Mouse (Mus musculus): Measurements from ENCODE around the gene Grid1. TPM values are rescaled to one million over a fixed set of nuclear protein-coding genes. Genes with fewer than 3 reads are reported as not detected.

The Grid1 gene
- polyA plus RNA-seq, 1 experiment from 2014 or later = 6.2 TPM

- WGBS = 62% methylated on average over 2 of the region's 2 CpGs
- no peak overlapping the region for H3K4me3 ChIP-seq (ENCODE audit: low read depth, low read length)
- ATAC-seq = no peak; the same call in 1 of the 2 replicates
Measured at GRCm38 (mm10) chr14:34946314-34946583, 126.3 kb downstream of the Grid1 start.

GRCm38 (mm10) chr14:34948249-34948648 lies 128.3 kb downstream of the Grid1 start:
- ATAC-seq = no peak
- Histone ChIP-seq H3K27me3 (ENCODE audit: control insufficient read depth, insufficient read depth, low read depth, low read length) (no peaks in the 10 kb centered on the region), H3K27ac (ENCODE audit: low read length) (no peak overlapping the region), H3K4me2 (ENCODE audit: low read length) (no peak overlapping the region), H3K36me3 (ENCODE audit: control insufficient read depth, insufficient read depth, low read length) (no peaks in the 10 kb centered on the region), H3K9ac (ENCODE audit: low read depth, low read length) (no peak overlapping the region), H3K4me3 (ENCODE audit: low read depth, low read length) (no peak overlapping the region), H3K9me3 (replicated peaks; ENCODE audit: control insufficient read depth, low read length, poor library complexity, severe bottlenecking) (no peaks in the 10 kb centered on the region), H3K4me1 (ENCODE audit: control insufficient read depth, insufficient read depth, low read length) (peaks cover 14% of the 10 kb centered on the region)
- 87% methylated on average over 6 of the region's 6 CpGs for WGBS

More at GRCm38 (mm10) chr14:34946314-34946583, 126.3 kb downstream of the Grid1 start:
- Histone ChIP-seq H3K4me2 (ENCODE audit: low read length) (no peak overlapping the region), H3K9me3 (replicated peaks; ENCODE audit: control insufficient read depth, low read length, poor library complexity, severe bottlenecking) (no peaks in the 10 kb centered on the region), H3K9ac (ENCODE audit: low read depth, low read length) (no peak overlapping the region), H3K27ac (ENCODE audit: low read length) (peak overlapping the region; percentile 23; the same call in 1 of the 2 replicates), H3K4me1 (ENCODE audit: control insufficient read depth, insufficient read depth, low read length) (peaks cover 14% of the 10 kb centered on the region), H3K36me3 (ENCODE audit: control insufficient read depth, insufficient read depth, low read length) (no peaks in the 10 kb centered on the region), H3K27me3 (ENCODE audit: control insufficient read depth, insufficient read depth, low read depth, low read length) (no peaks in the 10 kb centered on the region)

- Histone ChIP-seq H3K4me3 (ENCODE audit: low read depth, low read length) (no peak overlapping the region), H3K36me3 (ENCODE audit: control insufficient read depth, insufficient read depth, low read length) (no peaks in the 10 kb centered on the region), H3K27ac (ENCODE audit: low read length) (no peak overlapping the region), H3K4me2 (ENCODE audit: low read length) (no peak overlapping the region), H3K9ac (ENCODE audit: low read depth, low read length) (no peak overlapping the region), H3K27me3 (ENCODE audit: control insufficient read depth, insufficient read depth, low read depth, low read length) (no peaks in the 10 kb centered on the region), H3K9me3 (replicated peaks; ENCODE audit: control insufficient read depth, low read length, poor library complexity, severe bottlenecking) (no peaks in the 10 kb centered on the region), H3K4me1 (ENCODE audit: control insufficient read depth, insufficient read depth, low read length) (peaks cover 2% of the 10 kb centered on the region; the same call in 1 of the 2 replicates)
- no peak for ATAC-seq
- 64% methylated on average over 3 of the region's 3 CpGs for WGBS
Measured at GRCm38 (mm10) chr14:34952311-34952710, 132.4 kb downstream of the Grid1 start.

GRCm38 (mm10) chr14:34953566-34953965 lies 133.7 kb downstream of the Grid1 start:
- H3K4me3 ChIP-seq (ENCODE audit: low read depth, low read length) = no peak overlapping the region
- no peaks in the 10 kb centered on the region for H3K9me3 ChIP-seq (replicated peaks; ENCODE audit: control insufficient read depth, low read length, poor library complexity, severe bottlenecking)
- H3K36me3 ChIP-seq (ENCODE audit: control insufficient read depth, insufficient read depth, low read length) = no peaks in the 10 kb centered on the region
- WGBS = 82% methylated on average over 9 of the region's 9 CpGs
- no peak overlapping the region for H3K9ac ChIP-seq (ENCODE audit: low read depth, low read length)
- H3K4me2 ChIP-seq (ENCODE audit: low read length) = no peak overlapping the region
- no peaks in the 10 kb centered on the region for H3K4me1 ChIP-seq (ENCODE audit: control insufficient read depth, insufficient read depth, low read length)
- no peak overlapping the region for H3K27ac ChIP-seq (ENCODE audit: low read length)
- no peaks in the 10 kb centered on the region for H3K27me3 ChIP-seq (ENCODE audit: control insufficient read depth, insufficient read depth, low read depth, low read length)
- no peak for ATAC-seq

GRCm38 (mm10) chr14:34955689-34956088 lies 135.8 kb downstream of the Grid1 start:
- 92% methylated on average over 1 of the region's 1 CpGs for WGBS
- Histone ChIP-seq H3K4me2 (ENCODE audit: low read length) (no peak overlapping the region), H3K27me3 (ENCODE audit: control insufficient read depth, insufficient read depth, low read depth, low read length) (no peaks in the 10 kb centered on the region), H3K36me3 (ENCODE audit: control insufficient read depth, insufficient read depth, low read length) (no peaks in the 10 kb centered on the region), H3K9ac (ENCODE audit: low read depth, low read length) (no peak overlapping the region), H3K4me1 (ENCODE audit: control insufficient read depth, insufficient read depth, low read length) (no peaks in the 10 kb centered on the region), H3K9me3 (replicated peaks; ENCODE audit: control insufficient read depth, low read length, poor library complexity, severe bottlenecking) (no peaks in the 10 kb centered on the region), H3K27ac (ENCODE audit: low read length) (no peak overlapping the region), H3K4me3 (ENCODE audit: low read depth, low read length) (no peak overlapping the region)
- ATAC-seq = no peak

- Histone ChIP-seq H3K4me3 (ENCODE audit: low read depth, low read length) (no peak overlapping the region), H3K9ac (ENCODE audit: low read depth, low read length) (no peak overlapping the region), H3K4me1 (ENCODE audit: control insufficient read depth, insufficient read depth, low read length) (no peaks in the 10 kb centered on the region), H3K36me3 (ENCODE audit: control insufficient read depth, insufficient read depth, low read length) (no peaks in the 10 kb centered on the region), H3K4me2 (ENCODE audit: low read length) (no peak overlapping the region), H3K9me3 (replicated peaks; ENCODE audit: control insufficient read depth, low read length, poor library complexity, severe bottlenecking) (no peaks in the 10 kb centered on the region), H3K27ac (ENCODE audit: low read length) (no peak overlapping the region), H3K27me3 (ENCODE audit: control insufficient read depth, insufficient read depth, low read depth, low read length) (no peaks in the 10 kb centered on the region)
- WGBS = 59% methylated on average over 6 of the region's 6 CpGs
- ATAC-seq = peak; percentile 44; the same call in 1 of the 2 replicates
Measured at GRCm38 (mm10) chr14:34960227-34960626, 140.3 kb downstream of the Grid1 start.

GRCm38 (mm10) chr14:34963616-34964168 lies 143.8 kb downstream of the Grid1 start:
- no peak for ATAC-seq

GRCm38 (mm10) chr14:34969102-34969819 lies 149.4 kb downstream of the Grid1 start:
- no peaks in the 10 kb centered on the region; the same call in 1 of the 2 replicates for H3K27me3 ChIP-seq (ENCODE audit: control insufficient read depth, insufficient read depth, low read depth, low read length)
- H3K27ac ChIP-seq (ENCODE audit: low read length) = no peak overlapping the region
- H3K9me3 ChIP-seq (replicated peaks; ENCODE audit: control insufficient read depth, low read length, poor library complexity, severe bottlenecking) = no peaks in the 10 kb centered on the region
- H3K4me1 ChIP-seq (ENCODE audit: control insufficient read depth, insufficient read depth, low read length) = 0 out of 2 replicates have a peak, but pooled peaks cover 2% of the 10 kb centered on the region
- H3K9ac ChIP-seq (ENCODE audit: low read depth, low read length) = no peak overlapping the region
- H3K36me3 ChIP-seq (ENCODE audit: control insufficient read depth, insufficient read depth, low read length) = no peaks in the 10 kb centered on the region
- H3K4me3 ChIP-seq (ENCODE audit: low read depth, low read length) = no peak overlapping the region
- no peak overlapping the region for H3K4me2 ChIP-seq (ENCODE audit: low read length)
- 19% methylated on average over 6 of the region's 6 CpGs for WGBS
- ATAC-seq = peak; percentile 87

More at GRCm38 (mm10) chr14:34963616-34964168, 143.8 kb downstream of the Grid1 start:
- Histone ChIP-seq H3K9me3 (replicated peaks; ENCODE audit: control insufficient read depth, low read length, poor library complexity, severe bottlenecking) (no peaks in the 10 kb centered on the region), H3K9ac (ENCODE audit: low read depth, low read length) (no peak overlapping the region), H3K27me3 (ENCODE audit: control insufficient read depth, insufficient read depth, low read depth, low read length) (no peaks in the 10 kb centered on the region), H3K36me3 (ENCODE audit: control insufficient read depth, insufficient read depth, low read length) (no peaks in the 10 kb centered on the region), H3K4me3 (ENCODE audit: low read depth, low read length) (no peak overlapping the region), H3K4me2 (ENCODE audit: low read length) (no peak overlapping the region), H3K27ac (ENCODE audit: low read length) (no peak overlapping the region), H3K4me1 (ENCODE audit: control insufficient read depth, insufficient read depth, low read length) (no peaks in the 10 kb centered on the region)
- 57% methylated on average over 4 of the region's 4 CpGs for WGBS

- H3K36me3 ChIP-seq (ENCODE audit: control insufficient read depth, insufficient read depth, low read length) = no peaks in the 10 kb centered on the region
- WGBS = 84% methylated on average over 3 of the region's 3 CpGs
- H3K4me2 ChIP-seq (ENCODE audit: low read length) = no peak overlapping the region
- H3K9me3 ChIP-seq (replicated peaks; ENCODE audit: control insufficient read depth, low read length, poor library complexity, severe bottlenecking) = no peaks in the 10 kb centered on the region
- no peak overlapping the region for H3K9ac ChIP-seq (ENCODE audit: low read depth, low read length)
- H3K4me1 ChIP-seq (ENCODE audit: control insufficient read depth, insufficient read depth, low read length) = 0 out of 2 replicates have a peak, but pooled peaks cover 2% of the 10 kb centered on the region
- no peaks in the 10 kb centered on the region; the same call in 1 of the 2 replicates for H3K27me3 ChIP-seq (ENCODE audit: control insufficient read depth, insufficient read depth, low read depth, low read length)
- H3K27ac ChIP-seq (ENCODE audit: low read length) = no peak overlapping the region
- ATAC-seq = no peak
- H3K4me3 ChIP-seq (ENCODE audit: low read depth, low read length) = no peak overlapping the region
Measured at GRCm38 (mm10) chr14:34972930-34973329, 153.0 kb downstream of the Grid1 start.

Measured in midbrain, embryonic 16.5 days (tissue).